9 mouse cellular contexts compared by ENCODE assay signal in genomic region chr14:25754531-25755484, GRCm38 (mm10). TPM values are rescaled to one million over a fixed set of nuclear protein-coding genes. Genes with fewer than 3 reads are reported as not detected.
A peak's percentile ranks its signal among the peaks of the same experiment; 100 is the strongest.
DNase-seq lines count a peak whose midpoint lies in the region; ATAC-seq and TF ChIP-seq lines count a peak whose summit lies in the region.
"Had no signal": no experiment of that assay in that cellular context is flagged by ENCODE, and none has a peak within 500 bp of the region (broad histone marks: within the 10 kb centered on the region; RNA-seq: fewer than 3 reads in every experiment).

No protein-coding gene starts in this region.

- no peaks in the 10 kb centered on the region for H3K9me3 ChIP-seq in hindbrain, embryonic 12.5 days (replicated peaks)
- no peaks in the 10 kb centered on the region for H3K9me3 ChIP-seq in hindbrain, embryonic 10.5 days
- H3K9me3 ChIP-seq in CH12.LX (replicated peaks; ENCODE audit: low read length): no peaks in the 10 kb centered on the region

- dilution Hi-C loops in CH12.LX (cut with MboI; ENCODE audit: extremely low pct_ligation_motif_present, extremely low pct_unique_long_range_greater_than_20kb, low sequenced_read_pairs): no loop called here

- H3K27me3 ChIP-seq in hindbrain, embryonic 12.5 days: no peaks in the 10 kb centered on the region
- peaks cover 16% of the 10 kb centered on the region; the same call in 1 of the 2 replicates for H3K27me3 ChIP-seq in hindbrain, embryonic 10.5 days (ENCODE audit: insufficient read depth, poor library complexity, severe bottlenecking)
- peaks cover 26% of the 10 kb centered on the region for H3K27me3 ChIP-seq in CH12.LX (replicated peaks)

- no peak for TF ChIP-seq RAD21 in CH12.LX (IDR thresholded peaks at IDR 0.05; ENCODE audit: low read depth, low read length)

- TF ChIP-seq EP300 in CH12.LX (IDR thresholded peaks at IDR 0.05; ENCODE audit: low read length): no peak

- no peak overlapping the region for H3K4me3 ChIP-seq in hindbrain, embryonic 12.5 days
- no peak overlapping the region for H3K4me3 ChIP-seq in hindbrain, embryonic 10.5 days
- no peak overlapping the region for H3K4me3 ChIP-seq in CH12.LX (replicated peaks in 1 of 3; ENCODE audit: low read depth in 2 of 3, low read length in 2 of 3, poor library complexity in 1 of 3)

- 0 out of 2 replicates have a peak, but pooled peaks have one; percentile 40 for ATAC-seq in hindbrain, embryonic 12.5 days (ENCODE audit: low FRiP score)

- TF ChIP-seq CTCF in CH12.LX (conservative IDR thresholded peaks at IDR 0.05 in 1 of 2, IDR thresholded peaks at IDR 0.05 in 1 of 2; ENCODE audit: low read depth in 2 of 2, low read length in 2 of 2): no peak

- in situ Hi-C loops in CH12.LX (cut with MboI; ENCODE audit: low pct_ligation_motif_present, low pct_unique_long_range_greater_than_20kb, low sequenced_read_pairs): loop anchor here (5.0 kb wide), 1 partner anchor 38 kb away; no protein-coding TSS in a partner anchor

- H3K27ac ChIP-seq in hindbrain, embryonic 12.5 days: no peak overlapping the region
- H3K27ac ChIP-seq in hindbrain, embryonic 10.5 days: no peak overlapping the region
- no peak overlapping the region for H3K27ac ChIP-seq in CH12.LX (ENCODE audit: insufficient read depth, low read depth)

- peaks cover 23% of the 10 kb centered on the region for H3K4me1 ChIP-seq in hindbrain, embryonic 12.5 days
- peaks cover 28% of the 10 kb centered on the region for H3K4me1 ChIP-seq in hindbrain, embryonic 10.5 days (replicated peaks)
- peaks cover 0 to 12% of the 10 kb centered on the region in 2 experiments; a peak in 2 of 4 replicates for H3K4me1 ChIP-seq in CH12.LX (ENCODE audit: control insufficient read depth in 1 of 2, insufficient read depth in 2 of 2)

- DNase-seq in hindbrain, embryonic 10.5 days (ENCODE audit: low spot score): no peak
- DNase-seq in CH12.LX (ENCODE audit: extremely low read depth) (no peak), R1 (ENCODE audit: low read depth, low spot score) (peak; percentile 95)
- peak; percentile 67 for DNase-seq in large intestine, adult 2 months (ENCODE audit: low read depth, low spot score)
- DNase-seq in cerebellum, postnatal 36 days: no peak
- DNase-seq in layer of hippocampus, adult 9-11 months: no peak
- DNase-seq: adrenal gland, adult 2 months; liver had no signal

- no peaks in the 10 kb centered on the region for H3K79me2 ChIP-seq in CH12.LX (replicated peaks; ENCODE audit: control insufficient read depth, extremely low read depth, insufficient read depth, poor library complexity, severe bottlenecking)

- no peak for TF ChIP-seq POLR2A in CH12.LX (IDR thresholded peaks at IDR 0.05; ENCODE audit: low read depth, low read length)

- WGBS in hindbrain, embryonic 12.5 days: 44% methylated on average over 19 of the region's 19 CpGs
- 46% methylated on average over 19 of the region's 19 CpGs for WGBS in hindbrain, embryonic 10.5 days
- WGBS in large intestine, adult 2 months: 32% methylated on average over 19 of the region's 19 CpGs

- H3K9ac ChIP-seq in hindbrain, embryonic 12.5 days: no peak overlapping the region
- H3K9ac ChIP-seq in CH12.LX (ENCODE audit: insufficient read depth, low read depth): no peak overlapping the region

- no peaks in the 10 kb centered on the region; the same call in 1 of the 2 replicates for H3K36me3 ChIP-seq in hindbrain, embryonic 12.5 days
- H3K36me3 ChIP-seq in hindbrain, embryonic 10.5 days: 0 out of 2 replicates have a peak, but pooled peaks cover 2% of the 10 kb centered on the region
- H3K36me3 ChIP-seq in CH12.LX (replicated peaks in 1 of 2; ENCODE audit: control insufficient read depth in 1 of 2, insufficient read depth in 1 of 2, low read length in 1 of 2): no peaks in the 10 kb centered on the region

- H3K4me2 ChIP-seq in hindbrain, embryonic 12.5 days (replicated peaks): no peak overlapping the region
- peak overlapping the region; percentile 14; the same call in 1 of the 2 replicates for H3K4me2 ChIP-seq in CH12.LX (ENCODE audit: insufficient read depth, low read depth, poor library complexity, severe bottlenecking)

TF ChIP-seq in CH12.LX, 34 proteins besides CTCF, POLR2A, EP300 and RAD21:
- TF ChIP-seq ZKSCAN1 (IDR thresholded peaks at IDR 0.05; ENCODE audit: borderline replicate concordance, low read depth, low read length) (no peak), RCOR1 (conservative IDR thresholded peaks at IDR 0.05; ENCODE audit: low read depth, low read length) (no peak), ZMIZ1 (IDR thresholded peaks at IDR 0.05; ENCODE audit: low read depth, low read length) (no peak), GABPA (IDR thresholded peaks at IDR 0.05; ENCODE audit: insufficient replicate concordance, low read depth, low read length) (no peak), SIN3A (IDR thresholded peaks at IDR 0.05; ENCODE audit: low read length) (no peak), MAZ (IDR thresholded peaks at IDR 0.05; ENCODE audit: low read depth, low read length) (no peak), CHD2 (IDR thresholded peaks at IDR 0.05; ENCODE audit: low read length) (no peak), ELF1 (IDR thresholded peaks at IDR 0.05; ENCODE audit: low read depth, low read length) (no peak), USF1 (IDR thresholded peaks at IDR 0.05; ENCODE audit: low read depth, low read length) (no peak), KAT2A (IDR thresholded peaks at IDR 0.05; ENCODE audit: insufficient replicate concordance, low read length) (no peak), POLR2AphosphoS2 (IDR thresholded peaks at IDR 0.05; ENCODE audit: low read depth, low read length) (no peak), ZNF384 (IDR thresholded peaks at IDR 0.05; ENCODE audit: low read depth, low read length) (no peak)

RNA-seq across cellular contexts. Expression of gene Zcchc24, which starts 14.0 kb away (rescaled TPM):
- polyA plus RNA-seq in hindbrain, embryonic 12.5 days (2016; fragmentation: Nextera tagmentation; extraction: Ambion mirVana): 25.1 and 31.5 TPM in 2 replicates
- polyA plus RNA-seq in hindbrain, embryonic 10.5 days (2016; fragmentation: Nextera tagmentation; extraction: Ambion mirVana): 8.5 and 10.5 TPM in 2 replicates
- total RNA-seq in CH12.LX (2012; rRNA removed) (0.04 and 0.08 TPM in 2 replicates), CH12.LX (2014; rRNA removed) (0.05 and 0.09 TPM in 2 replicates)
- 0.40 and 0.44 TPM in 2 replicates for polyA plus RNA-seq in CH12.LX (2012; ENCODE audit: insufficient read length, low read depth)
- polyA plus RNA-seq in large intestine, adult 2 months (2012; rRNA removed): 11.2 and 15.3 TPM in 2 replicates

Comparison
In these comparisons a context has a peak if more than half of its experiments do, and no peak if none do; other contexts are left out.
1. DNase-seq: peak in R1 (single experiment) and large intestine, adult 2 months (single experiment); none in hindbrain, embryonic 10.5 days (single experiment), CH12.LX (single experiment), cerebellum, postnatal 36 days (0 of 2) and layer of hippocampus, adult 9-11 months (single experiment).